Mouse (Mus musculus) kidney, postnatal 4 days (tissue): ENCODE measurements around the gene Rnf168.

Experiments
- DNase-seq, 2 experiments: peaks; one replicate each; pipeline ENCODE4 v3.0.0; 2021; ENCODE audit warnings: mixed read lengths in 2 of 2

The Rnf168 gene

DNA sequence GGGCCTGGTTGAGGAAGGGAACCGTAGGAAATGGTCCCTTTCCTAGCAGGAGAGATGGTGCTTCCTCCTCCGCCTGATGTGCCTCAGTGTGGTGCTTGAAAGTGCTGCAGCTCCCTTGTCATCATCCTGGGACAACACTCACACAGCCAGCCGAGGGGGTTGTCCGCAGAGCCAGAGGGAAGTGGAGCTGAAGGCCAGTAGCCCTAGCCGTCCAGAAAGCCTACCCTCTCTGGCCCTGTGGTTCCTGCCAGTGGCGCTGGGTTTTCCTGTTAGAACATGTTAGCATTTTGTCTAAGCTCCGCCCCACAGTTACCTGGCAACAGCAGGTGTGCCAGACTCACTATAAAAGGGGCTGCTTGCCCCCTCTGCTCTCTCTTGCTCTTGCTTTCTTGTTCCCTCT lies 46.7 kb downstream of the Rnf168 start:
- DNase-seq = peak in 1 of 2 experiments; percentile 15

DNA sequence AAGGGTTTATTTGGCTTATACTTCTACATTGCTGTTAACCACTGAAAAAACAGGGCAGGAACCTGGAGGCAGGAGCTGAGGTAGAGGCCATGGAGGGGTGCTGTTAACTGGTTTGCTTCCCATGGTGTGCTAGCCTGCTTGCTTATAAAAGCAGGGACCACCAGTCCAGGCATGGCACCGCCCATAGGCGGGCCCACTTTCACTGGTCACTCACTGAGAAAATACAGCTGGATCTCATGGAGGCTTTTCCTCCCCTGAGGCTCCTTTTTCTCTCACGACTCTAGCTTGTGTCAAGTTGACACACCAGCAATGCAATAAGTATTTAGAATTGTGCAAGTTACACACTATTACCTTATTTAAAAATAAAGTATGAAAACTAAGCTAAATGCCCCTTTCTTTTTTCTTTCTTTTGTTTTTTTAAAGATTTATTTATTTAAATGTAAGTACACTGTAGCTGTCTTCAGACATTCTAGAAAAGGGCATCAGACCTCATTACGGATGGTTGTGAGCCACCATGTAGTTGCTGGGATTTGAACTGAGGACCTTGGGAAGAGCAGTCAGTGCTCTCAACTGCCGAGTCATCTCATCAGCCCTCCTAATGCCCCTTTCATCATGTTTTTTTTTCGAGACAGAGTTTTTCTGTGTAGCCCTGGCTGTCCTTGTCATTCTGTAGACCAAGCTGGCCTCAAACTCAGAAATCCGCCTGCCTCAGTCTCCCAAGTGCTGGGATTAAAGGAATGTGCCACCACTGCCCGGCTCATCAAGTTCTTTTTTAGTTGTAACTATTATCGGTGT lies 53.8 kb downstream of the Rnf168 start:
- peak; percentile 49 to 61 for DNase-seq

- DNase-seq = peak; percentile 99
Observed at GRCm38 (mm10) chr16:32332040-32332555, 54.8 kb downstream of the Rnf168 start, which contains the start of gene Ubxn7. Ubxn7 (plus strand) TSS chr16:32332257.

DNA sequence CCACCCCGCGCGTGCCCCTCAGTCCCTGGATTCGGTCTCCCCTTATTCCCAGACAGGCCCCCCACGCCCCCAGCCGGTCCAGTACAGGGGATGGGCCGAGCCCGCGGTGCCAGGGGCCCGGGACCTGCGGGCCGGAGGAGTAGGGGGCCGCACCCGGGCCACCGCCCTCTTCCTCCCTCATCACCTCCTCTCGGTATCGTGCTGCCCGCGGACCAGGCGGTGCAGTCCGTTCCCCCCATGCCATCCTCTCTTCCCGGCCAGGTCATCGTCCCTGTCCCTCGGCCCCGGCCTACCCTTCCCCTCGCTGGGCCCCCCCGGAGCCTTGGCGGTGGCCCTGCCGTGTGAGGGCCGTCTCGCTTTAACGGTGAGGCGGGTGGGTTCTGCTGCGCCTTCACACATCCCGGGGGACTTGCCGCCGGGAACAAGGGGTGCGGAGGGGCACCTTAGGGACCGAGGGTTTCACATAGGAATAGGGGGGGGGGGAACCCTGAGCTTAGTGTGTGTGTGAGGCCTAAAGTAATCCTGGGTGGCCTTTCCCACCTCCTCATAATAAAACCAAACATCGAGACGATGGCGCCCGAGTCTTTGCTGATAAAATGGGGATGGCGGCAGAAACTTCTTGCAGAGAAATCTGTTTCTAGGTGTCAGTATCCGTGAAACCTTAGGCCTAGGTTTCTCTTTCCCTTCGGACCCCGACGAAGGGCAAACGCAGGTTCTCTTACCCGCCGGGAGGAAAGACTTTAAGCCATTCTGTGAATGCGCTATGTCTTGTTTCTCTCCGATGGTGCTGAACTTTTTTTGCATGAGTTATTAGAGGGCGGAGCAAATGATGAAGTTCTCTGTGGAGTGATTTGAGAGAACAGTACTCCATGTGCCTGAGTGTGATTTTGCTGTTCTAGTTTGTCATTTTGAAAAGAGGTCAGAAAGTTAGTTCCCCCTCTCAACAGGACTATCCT lies 55.6 kb downstream of the Rnf168 start:
- peak in 1 of 2 experiments; percentile 56 for DNase-seq

- DNase-seq = no peak
Observed at GRCm38 (mm10) chr16:32335146-32335545, 57.9 kb downstream of the Rnf168 start.

GRCm38 (mm10) chr16:32336026-32336780 lies 58.9 kb downstream of the Rnf168 start:
- DNase-seq = no peak

- no peak for DNase-seq
Observed at GRCm38 (mm10) chr16:32337001-32337400, 59.7 kb downstream of the Rnf168 start.

GRCm38 (mm10) chr16:32340451-32340850 lies 63.2 kb downstream of the Rnf168 start:
- DNase-seq = no peak

DNA sequence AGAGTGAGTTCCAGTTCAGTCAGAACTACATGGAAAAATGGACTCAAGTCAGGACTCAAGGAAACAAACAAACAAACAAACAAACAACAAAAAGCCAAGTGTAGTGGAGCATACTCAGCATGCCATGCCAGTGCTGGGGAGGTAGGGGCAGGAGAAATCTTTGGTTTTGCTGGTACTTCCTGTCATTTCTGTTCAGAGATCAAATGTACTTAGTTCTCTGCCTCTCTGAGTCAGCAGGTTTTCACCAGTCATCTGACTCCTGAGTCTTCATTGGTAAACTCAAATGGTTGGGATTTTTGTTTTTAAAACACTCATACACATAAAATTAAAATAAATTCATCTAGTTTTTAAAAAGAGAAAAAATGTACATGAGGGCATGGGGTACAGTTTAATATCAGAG lies 68.3 kb downstream of the Rnf168 start:
- DNase-seq = no peak

DNA sequence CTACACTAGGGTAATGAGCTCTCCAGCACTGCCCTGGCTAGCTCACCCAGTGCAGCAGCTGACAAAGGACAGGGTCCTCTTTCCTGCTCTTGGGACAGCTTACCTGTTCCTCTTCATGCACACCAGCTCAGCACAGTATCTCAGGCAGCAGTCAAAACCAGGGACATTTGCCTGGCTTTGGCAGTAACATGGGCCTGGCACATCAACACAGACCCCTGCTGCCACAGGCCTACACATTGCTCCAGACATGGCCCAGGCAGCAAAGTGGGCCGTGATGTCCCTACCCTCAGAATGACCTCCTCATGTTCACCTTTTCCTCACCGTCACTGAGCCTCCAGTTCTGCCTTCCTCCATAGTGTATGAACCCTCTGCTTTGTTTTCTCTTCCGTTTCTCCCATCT lies 73.5 kb downstream of the Rnf168 start:
- DNase-seq = no peak
